Mouse (Mus musculus) liver, embryonic 14.5 days (tissue): ENCODE data around the gene Ddx4. TPM values are rescaled to one million over a fixed set of nuclear protein-coding genes. Genes with fewer than 3 reads are reported as not detected.

ENCODE experiments used
- ATAC-seq: fragments of 200-750 bp; cut with Nextera tagmentation; 2 replicates; pipeline ENCODE4 v1.8.0; 2017; ENCODE audit warnings: moderate number of reproducible peaks, mild to moderate bottlenecking, moderate library complexity; ENCODE audit not compliant: insufficient read depth
- DNase-seq, 3 experiments: peaks; one replicate each; pipeline ENCODE4 v3.0.0-alpha.2; 2012 to 2013; ENCODE audit warnings: low read depth in 3 of 3, low spot score in 3 of 3
- H3K27ac ChIP-seq: fragments of 300-500 bp; sonication (generic); 2 replicates; pipeline ENCODE4 v1.5.1; 2014; ENCODE audit warnings: moderate library complexity, mild to moderate bottlenecking, control low read depth, inconsistent platforms
- H3K27me3 ChIP-seq: fragments of 300-500 bp; sonication (generic); 2 replicates; pipeline ENCODE4 v1.6.1; 2014; ENCODE audit warnings: mild to moderate bottlenecking, low read length, moderate library complexity; ENCODE audit not compliant: control insufficient read depth, insufficient read depth
- H3K36me3 ChIP-seq: fragments of 300-500 bp; sonication (generic); replicated peaks from 2 replicates; pipeline ENCODE4 v1.6.1; 2014; ENCODE audit warnings: low read depth; ENCODE audit not compliant: control insufficient read depth, insufficient read depth
- H3K4me1 ChIP-seq, 2 experiments: fragments of 200-500 bp in 1 of 2; fragments of 300-500 bp in 1 of 2; sonication (generic) in 1 of 2; replicated peaks; 2 replicates each; pipeline ENCODE4 v1.6.1; 2012 to 2014; ENCODE audit warnings: antibody characterized with exemption in 1 of 2, inconsistent platforms in 1 of 2, low read length in 1 of 2; ENCODE audit not compliant: control insufficient read depth in 2 of 2, insufficient read depth in 2 of 2
- H3K4me2 ChIP-seq: fragments of 300-500 bp; sonication (generic); 2 replicates; pipeline ENCODE4 v1.6.1; 2014; ENCODE audit warnings: low read depth, mild to moderate bottlenecking, control low read depth, moderate library complexity
- H3K4me3 ChIP-seq, 2 experiments: fragments of 200-500 bp in 1 of 2; fragments of 300-500 bp in 1 of 2; sonication (generic) in 1 of 2; 2 replicates each; pipeline ENCODE4 v1.5.1; 2012 to 2014; ENCODE audit warnings: low read depth in 2 of 2, low read length in 2 of 2, mild to moderate bottlenecking in 2 of 2, control low read depth in 1 of 2, inconsistent platforms in 1 of 2, moderate library complexity in 1 of 2; ENCODE audit not compliant: insufficient read depth in 1 of 2
- H3K9ac ChIP-seq: fragments of 300-500 bp; sonication (generic); replicated peaks from 2 replicates; pipeline ENCODE4 v1.6.1; 2014; ENCODE audit warnings: mild to moderate bottlenecking, control low read depth, moderate library complexity
- H3K9me3 ChIP-seq: fragments of 300-500 bp; sonication (generic); 2 replicates; pipeline ENCODE4 v1.6.1; 2016; ENCODE audit warnings: low read length, mixed read lengths; ENCODE audit not compliant: control insufficient read depth
- CTCF ChIP-seq: IDR thresholded peaks from 2 replicates; pipeline ENCODE4 v1.5.1; 2016; ENCODE audit warnings: antibody characterized with exemption, low read depth, control low read depth
- EP300 ChIP-seq: IDR thresholded peaks from 2 replicates; pipeline ENCODE4 v1.6.1; 2016; ENCODE audit warnings: antibody characterized with exemption, low read depth
- WGBS: fragments of 180-500 bp; shearing (Covaris S2); extraction: QIAGEN DNeasy Blood & Tissue Kit; methylation state at CpG from one replicate; pipeline ENCODE4 v1.1.7; 2014; ENCODE audit not compliant: insufficient replicate concordance; 5-methylcytosine and 5-hydroxymethylcytosine counted together
- polyA plus RNA-seq, 2 experiments: library from polyadenylated mRNA; depleted of rRNA in 1 of 2; stranded (reverse) in 1 of 2; unstranded in 1 of 2; fragments of >200 nt; fragmentation: Nextera tagmentation in 1 of 2; extraction: Ambion mirVana in 1 of 2; gene quantifications; 2 replicates each; pipeline versions ENCODE4 v1.2.1 to v1.2.3; 2012 to 2014

Ddx4 gene
- polyA plus RNA-seq, 2 experiments, result 0.09 to 0.32 TPM

DNA sequence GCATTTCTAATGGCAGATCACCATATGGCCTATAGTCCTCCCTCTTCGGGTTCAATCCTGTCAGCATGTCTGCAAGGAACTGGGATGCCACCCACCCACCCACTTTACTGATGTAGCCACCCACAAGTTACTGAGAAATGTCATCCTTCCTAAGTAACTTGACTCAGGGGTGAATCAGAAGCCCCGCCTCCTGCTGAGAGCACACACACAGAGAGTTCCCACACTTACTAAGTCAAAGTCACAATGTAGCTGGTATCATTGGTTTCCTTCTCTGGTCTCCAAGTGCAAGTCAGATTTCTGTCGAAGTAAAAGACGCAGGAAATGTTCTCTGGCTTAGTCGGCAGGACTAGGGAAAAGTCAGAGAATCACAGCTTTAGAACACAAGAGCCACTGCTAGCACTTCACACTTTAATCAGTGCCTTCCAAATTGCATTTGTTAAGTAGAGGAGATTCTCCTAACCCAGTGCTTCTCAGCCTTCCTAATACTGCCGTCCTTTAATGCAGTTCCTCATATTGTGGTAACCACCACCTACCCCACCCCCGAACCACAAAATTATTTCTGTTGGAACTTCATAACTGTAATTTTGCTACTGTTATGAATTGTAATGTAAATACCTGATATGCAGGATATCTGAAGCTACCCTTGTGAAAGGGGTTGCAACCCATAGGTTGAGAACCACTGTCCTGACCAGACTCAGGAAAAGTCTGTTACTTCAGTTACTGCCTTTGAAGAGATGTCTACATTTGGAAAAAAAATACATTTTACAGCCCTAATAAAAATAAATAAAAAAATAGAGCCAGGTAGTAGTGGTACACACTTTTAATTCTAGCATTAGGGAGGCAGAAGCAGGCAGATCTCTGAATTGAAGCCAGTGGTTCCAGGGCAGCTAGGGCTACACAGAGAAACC is 100.4 kb downstream of the Ddx4 start:
- Histone ChIP-seq H3K9me3 (no peaks in the 10 kb centered on the region), H3K9ac (no peak overlapping the region), H3K27me3 (no peaks in the 10 kb centered on the region), H3K4me1 (no peaks in the 10 kb centered on the region), H3K4me2 (no peak overlapping the region), H3K27ac (no peak overlapping the region), H3K4me3 (no peak overlapping the region), H3K36me3 (no peaks in the 10 kb centered on the region)
- WGBS, result 43% methylated on average over 7 of the region's 7 CpGs
- ATAC-seq (no peak), DNase-seq (no peak)
- TF ChIP-seq CTCF (no peak), EP300 (no peak)

Other genes starting within 250 kb of the Ddx4 start
- gene Il6st, start 188.4 kb downstream of the Ddx4 start, polyA plus RNA-seq (2012; rRNA removed), result 1.7 and 2.4 TPM in 2 replicates
- gene Il6st, start 188.4 kb downstream of the Ddx4 start, polyA plus RNA-seq (2014; fragmentation: Nextera tagmentation; extraction: Ambion mirVana), result 3.7 and 4.2 TPM in 2 replicates
- gene Il31ra, start 58.1 kb downstream of the Ddx4 start, polyA plus RNA-seq (2012; rRNA removed), result 0.01 and 0.04 TPM in 2 replicates
- gene Il31ra, start 58.1 kb downstream of the Ddx4 start, polyA plus RNA-seq (2014; fragmentation: Nextera tagmentation; extraction: Ambion mirVana), result 0.08 TPM in 1 of 2 replicates, not detected in the other
- 9.2 and 10.9 TPM in 2 replicates for gene Slc38a9, start 8.3 kb upstream of the Ddx4 start, polyA plus RNA-seq (2012; rRNA removed)
- gene Slc38a9, start 8.3 kb upstream of the Ddx4 start, polyA plus RNA-seq (2014; fragmentation: Nextera tagmentation; extraction: Ambion mirVana), result 8.3 and 9.2 TPM in 2 replicates
- 16.5 TPM in 2 replicates for gene Plpp1, start 148.3 kb upstream of the Ddx4 start, polyA plus RNA-seq (2012; rRNA removed)
- 32.7 and 34.0 TPM in 2 replicates for gene Plpp1, start 148.3 kb upstream of the Ddx4 start, polyA plus RNA-seq (2014; fragmentation: Nextera tagmentation; extraction: Ambion mirVana)